Mouse (Mus musculus): Measurements from ENCODE around the gene Nudt15. TPM values are rescaled to one million over a fixed set of nuclear protein-coding genes. Genes with fewer than 3 reads are reported as not detected.

Gene Nudt15
- polyA plus RNA-seq, 1 experiment from 2014 or later: 2.6 TPM

GRCm38 (mm10) chr14:73470593-73470992 is 77.4 kb downstream of the Nudt15 start:
- WGBS (ENCODE audit: insufficient replicate concordance): 60% methylated on average over 8 of the region's 8 CpGs
- H3K4me2 ChIP-seq: no peak overlapping the region
- no peak overlapping the region for H3K4me3 ChIP-seq (replicated peaks)
- H3K36me3 ChIP-seq (replicated peaks): no peaks in the 10 kb centered on the region
- no peak for ATAC-seq (ENCODE audit: insufficient read depth)
- H3K9me3 ChIP-seq (replicated peaks): no peaks in the 10 kb centered on the region
- H3K27ac ChIP-seq (replicated peaks): no peak overlapping the region
- no peak overlapping the region for H3K9ac ChIP-seq
- H3K4me1 ChIP-seq (replicated peaks): peaks cover 11% of the 10 kb centered on the region; the same call in 1 of the 2 replicates
- no peaks in the 10 kb centered on the region for H3K27me3 ChIP-seq

DNA sequence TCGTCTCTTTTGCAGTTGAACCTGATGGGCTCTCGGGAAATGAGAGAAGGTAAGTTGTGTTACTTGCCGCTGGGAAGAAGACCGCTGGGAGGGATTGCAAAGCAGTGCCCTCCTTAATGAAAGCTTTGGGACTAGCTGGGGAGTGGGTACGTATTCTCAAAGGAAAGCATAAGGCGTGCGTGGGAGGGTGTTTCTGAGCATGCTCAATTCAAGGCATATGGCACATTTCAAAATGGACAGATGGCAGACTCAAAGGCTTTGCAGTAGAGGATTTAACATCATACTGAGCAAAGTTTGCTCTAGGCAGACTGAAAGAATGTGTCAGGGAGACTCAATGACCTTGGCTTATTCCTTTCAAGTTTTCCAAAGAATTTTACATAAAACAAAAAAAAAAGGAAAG is 78.5 kb downstream of the Nudt15 start:
- 67% methylated on average over 7 of the region's 7 CpGs for WGBS (ENCODE audit: insufficient replicate concordance)
- no peaks in the 10 kb centered on the region for H3K27me3 ChIP-seq
- H3K4me1 ChIP-seq (replicated peaks): peaks cover 9% of the 10 kb centered on the region; the same call in 1 of the 2 replicates
- no peaks in the 10 kb centered on the region for H3K9me3 ChIP-seq (replicated peaks)
- ATAC-seq (ENCODE audit: insufficient read depth): no peak
- H3K4me2 ChIP-seq: no peak overlapping the region
- no peak overlapping the region for H3K4me3 ChIP-seq (replicated peaks)
- no peak overlapping the region for H3K27ac ChIP-seq (replicated peaks)
- H3K9ac ChIP-seq: no peak overlapping the region
- H3K36me3 ChIP-seq (replicated peaks): no peaks in the 10 kb centered on the region

Other genes starting within 250 kb of the Nudt15 start
- gene Rb1, start 222.4 kb downstream of the Nudt15 start, polyA plus RNA-seq (2015; fragmentation: Nextera tagmentation; extraction: Ambion mirVana): 21.4 and 23.4 TPM in 2 replicates
- gene Itm2b, start 163.0 kb downstream of the Nudt15 start, polyA plus RNA-seq (2015; fragmentation: Nextera tagmentation; extraction: Ambion mirVana): 524 and 538 TPM in 2 replicates
- 29.3 and 29.4 TPM in 2 replicates for gene Med4, start 38.2 kb downstream of the Nudt15 start, polyA plus RNA-seq (2015; fragmentation: Nextera tagmentation; extraction: Ambion mirVana)
- 45.5 and 48.3 TPM in 2 replicates for gene Sucla2, start 22.9 kb downstream of the Nudt15 start, polyA plus RNA-seq (2015; fragmentation: Nextera tagmentation; extraction: Ambion mirVana)
- gene Gm21750, start 113.0 kb upstream of the Nudt15 start, polyA plus RNA-seq (2015; fragmentation: Nextera tagmentation; extraction: Ambion mirVana): not detected in 2 replicates

Measured in liver, embryonic 15.5 days (tissue).